Mouse (Mus musculus): Measurements from ENCODE around the gene Mttp. TPM values are rescaled to one million over a fixed set of nuclear protein-coding genes. Genes with fewer than 3 reads are reported as not detected.

Gene Mttp
- polyA plus RNA-seq, 1 experiment, result 6.2 TPM

GRCm38 (mm10) chr3:138133463-138133862 lies 11.3 kb downstream of the Mttp start:
- Histone ChIP-seq H3K27me3 (ENCODE audit: control insufficient read depth, insufficient read depth, low read length, poor library complexity, severe bottlenecking) (no peaks in the 10 kb centered on the region), H3K4me3 (ENCODE audit: low read depth, low read length) (no peak overlapping the region), H3K9me3 (replicated peaks; ENCODE audit: control insufficient read depth, insufficient read depth, low read length, poor library complexity, severe bottlenecking) (no peaks in the 10 kb centered on the region), H3K9ac (ENCODE audit: low read depth, poor library complexity, severe bottlenecking) (no peak overlapping the region), H3K36me3 (ENCODE audit: control insufficient read depth, insufficient read depth, low read length, poor library complexity, severe bottlenecking) (no peaks in the 10 kb centered on the region), H3K4me1 (ENCODE audit: control insufficient read depth, insufficient read depth, low read length) (no peaks in the 10 kb centered on the region), H3K27ac (ENCODE audit: insufficient read depth, low read length) (no peak overlapping the region)
- TF ChIP-seq CTCF (IDR thresholded peaks at IDR 0.05; ENCODE audit: low read depth, low read length), result no peak
- TF ChIP-seq POLR2A (IDR thresholded peaks at IDR 0.05; ENCODE audit: insufficient read depth, low read length), result no peak
- no peak for TF ChIP-seq EP300 (IDR thresholded peaks at IDR 0.05; ENCODE audit: insufficient read depth, low read depth, low read length)

- Histone ChIP-seq H3K27ac (ENCODE audit: insufficient read depth, low read length) (no peak overlapping the region), H3K9ac (ENCODE audit: low read depth, poor library complexity, severe bottlenecking) (no peak overlapping the region)
- TF ChIP-seq EP300 (IDR thresholded peaks at IDR 0.05; ENCODE audit: insufficient read depth, low read depth, low read length), result no peak
- TF ChIP-seq POLR2A (IDR thresholded peaks at IDR 0.05; ENCODE audit: insufficient read depth, low read length), result no peak
- no peak for TF ChIP-seq CTCF (IDR thresholded peaks at IDR 0.05; ENCODE audit: low read depth, low read length)
Measured at GRCm38 (mm10) chr3:138131168-138131567, 13.6 kb downstream of the Mttp start.

DNA sequence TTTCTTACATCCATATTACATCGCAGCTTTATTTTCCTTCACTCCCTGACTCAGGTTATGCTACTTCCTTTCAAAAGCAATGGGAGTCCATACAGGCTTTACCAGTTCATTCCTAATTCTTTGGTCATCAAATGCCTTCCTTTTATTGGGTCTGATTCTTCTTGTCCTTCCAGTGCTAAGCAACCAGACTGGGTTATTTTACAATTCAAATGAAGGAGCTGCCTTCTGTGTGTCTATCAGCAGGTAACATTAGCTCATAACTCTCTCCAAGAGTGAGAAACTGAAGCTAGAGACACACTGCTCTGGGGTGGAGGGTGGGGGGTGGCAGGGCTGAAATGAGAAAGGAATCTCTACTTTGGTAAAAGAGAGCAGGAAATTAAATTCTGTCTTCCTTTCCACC lies 14.1 kb downstream of the Mttp start:
- Histone ChIP-seq H3K36me3 (ENCODE audit: control insufficient read depth, insufficient read depth, low read length, poor library complexity, severe bottlenecking) (no peaks in the 10 kb centered on the region), H3K4me3 (ENCODE audit: low read depth, low read length) (no peak overlapping the region), H3K4me1 (ENCODE audit: control insufficient read depth, insufficient read depth, low read length) (no peaks in the 10 kb centered on the region), H3K9ac (ENCODE audit: low read depth, poor library complexity, severe bottlenecking) (no peak overlapping the region), H3K9me3 (replicated peaks; ENCODE audit: control insufficient read depth, insufficient read depth, low read length, poor library complexity, severe bottlenecking) (no peaks in the 10 kb centered on the region), H3K27ac (ENCODE audit: insufficient read depth, low read length) (no peak overlapping the region), H3K27me3 (ENCODE audit: control insufficient read depth, insufficient read depth, low read length, poor library complexity, severe bottlenecking) (no peaks in the 10 kb centered on the region)
- TF ChIP-seq CTCF (IDR thresholded peaks at IDR 0.05; ENCODE audit: low read depth, low read length) (no peak), POLR2A (IDR thresholded peaks at IDR 0.05; ENCODE audit: insufficient read depth, low read length) (no peak), EP300 (IDR thresholded peaks at IDR 0.05; ENCODE audit: insufficient read depth, low read depth, low read length) (no peak)

More at GRCm38 (mm10) chr3:138131168-138131567, 13.6 kb downstream of the Mttp start:
- Histone ChIP-seq H3K9me3 (replicated peaks; ENCODE audit: control insufficient read depth, insufficient read depth, low read length, poor library complexity, severe bottlenecking) (no peaks in the 10 kb centered on the region), H3K27me3 (ENCODE audit: control insufficient read depth, insufficient read depth, low read length, poor library complexity, severe bottlenecking) (no peaks in the 10 kb centered on the region), H3K36me3 (ENCODE audit: control insufficient read depth, insufficient read depth, low read length, poor library complexity, severe bottlenecking) (no peaks in the 10 kb centered on the region), H3K4me3 (ENCODE audit: low read depth, low read length) (no peak overlapping the region), H3K4me1 (ENCODE audit: control insufficient read depth, insufficient read depth, low read length) (no peaks in the 10 kb centered on the region)

DNA sequence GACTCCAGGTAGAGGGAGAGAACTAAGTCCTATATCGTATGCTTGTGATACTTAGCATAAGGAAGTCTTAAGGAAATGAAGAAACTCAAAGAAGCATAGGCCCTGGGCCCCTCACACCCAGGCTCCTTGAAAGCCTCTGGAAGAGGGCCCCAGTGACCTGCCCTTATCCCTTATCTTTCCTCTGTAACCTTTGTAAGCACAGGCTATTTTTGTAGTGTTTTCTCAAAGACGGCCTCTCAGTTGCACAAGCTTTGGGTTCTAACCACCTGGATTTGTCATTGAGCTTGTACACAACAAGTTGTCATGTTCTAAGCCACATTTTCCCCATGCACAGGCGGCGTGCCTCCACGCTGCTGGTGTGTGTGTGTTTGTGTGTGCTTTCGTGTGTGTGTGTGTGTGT lies 15.7 kb downstream of the Mttp start:
- Histone ChIP-seq H3K27me3 (ENCODE audit: control insufficient read depth, insufficient read depth, low read length, poor library complexity, severe bottlenecking) (no peaks in the 10 kb centered on the region), H3K27ac (ENCODE audit: insufficient read depth, low read length) (no peak overlapping the region), H3K9me3 (replicated peaks; ENCODE audit: control insufficient read depth, insufficient read depth, low read length, poor library complexity, severe bottlenecking) (no peaks in the 10 kb centered on the region), H3K9ac (ENCODE audit: low read depth, poor library complexity, severe bottlenecking) (no peak overlapping the region), H3K36me3 (ENCODE audit: control insufficient read depth, insufficient read depth, low read length, poor library complexity, severe bottlenecking) (no peaks in the 10 kb centered on the region), H3K4me3 (ENCODE audit: low read depth, low read length) (no peak overlapping the region), H3K4me1 (ENCODE audit: control insufficient read depth, insufficient read depth, low read length) (no peaks in the 10 kb centered on the region)
- TF ChIP-seq CTCF (IDR thresholded peaks at IDR 0.05; ENCODE audit: low read depth, low read length) (no peak), POLR2A (IDR thresholded peaks at IDR 0.05; ENCODE audit: insufficient read depth, low read length) (no peak), EP300 (IDR thresholded peaks at IDR 0.05; ENCODE audit: insufficient read depth, low read depth, low read length) (no peak)

- no peak overlapping the region for H3K9ac ChIP-seq (ENCODE audit: low read depth, poor library complexity, severe bottlenecking)
- H3K9me3 ChIP-seq (replicated peaks; ENCODE audit: control insufficient read depth, insufficient read depth, low read length, poor library complexity, severe bottlenecking), result no peaks in the 10 kb centered on the region
- H3K27me3 ChIP-seq (ENCODE audit: control insufficient read depth, insufficient read depth, low read length, poor library complexity, severe bottlenecking), result no peaks in the 10 kb centered on the region
- H3K4me3 ChIP-seq (ENCODE audit: low read depth, low read length), result no peak overlapping the region
- no peak overlapping the region for H3K27ac ChIP-seq (ENCODE audit: insufficient read depth, low read length)
- no peak for TF ChIP-seq CTCF (IDR thresholded peaks at IDR 0.05; ENCODE audit: low read depth, low read length)
- no peak for TF ChIP-seq POLR2A (IDR thresholded peaks at IDR 0.05; ENCODE audit: insufficient read depth, low read length)
- TF ChIP-seq EP300 (IDR thresholded peaks at IDR 0.05; ENCODE audit: insufficient read depth, low read depth, low read length), result no peak
- no peaks in the 10 kb centered on the region for H3K4me1 ChIP-seq (ENCODE audit: control insufficient read depth, insufficient read depth, low read length)
- no peaks in the 10 kb centered on the region for H3K36me3 ChIP-seq (ENCODE audit: control insufficient read depth, insufficient read depth, low read length, poor library complexity, severe bottlenecking)
Measured at GRCm38 (mm10) chr3:138123842-138124241, 20.9 kb downstream of the Mttp start.

GRCm38 (mm10) chr3:138121461-138121860 lies 23.3 kb downstream of the Mttp start:
- no peak for TF ChIP-seq POLR2A (IDR thresholded peaks at IDR 0.05; ENCODE audit: insufficient read depth, low read length)
- TF ChIP-seq EP300 (IDR thresholded peaks at IDR 0.05; ENCODE audit: insufficient read depth, low read depth, low read length), result no peak
- no peak for TF ChIP-seq CTCF (IDR thresholded peaks at IDR 0.05; ENCODE audit: low read depth, low read length)
- H3K4me3 ChIP-seq (ENCODE audit: low read depth, low read length), result no peak overlapping the region
- H3K27ac ChIP-seq (ENCODE audit: insufficient read depth, low read length), result no peak overlapping the region
- H3K4me1 ChIP-seq (ENCODE audit: control insufficient read depth, insufficient read depth, low read length), result no peaks in the 10 kb centered on the region
- H3K36me3 ChIP-seq (ENCODE audit: control insufficient read depth, insufficient read depth, low read length, poor library complexity, severe bottlenecking), result no peaks in the 10 kb centered on the region
- H3K9ac ChIP-seq (ENCODE audit: low read depth, poor library complexity, severe bottlenecking), result no peak overlapping the region
- H3K27me3 ChIP-seq (ENCODE audit: control insufficient read depth, insufficient read depth, low read length, poor library complexity, severe bottlenecking), result no peaks in the 10 kb centered on the region
- H3K9me3 ChIP-seq (replicated peaks; ENCODE audit: control insufficient read depth, insufficient read depth, low read length, poor library complexity, severe bottlenecking), result no peaks in the 10 kb centered on the region
